Mouse (Mus musculus) thymus, adult 2 months (tissue): ENCODE results near the gene Esrp2.

ENCODE experiments used
- CTCF ChIP-seq: fragments of 200-500 bp; IDR thresholded peaks from 2 replicates; pipeline ENCODE4 v1.5.1; 2012; ENCODE audit warnings: mild to moderate bottlenecking, control low read depth, low read length, moderate library complexity, borderline replicate concordance; ENCODE audit not compliant: control insufficient read depth, poor library complexity, insufficient read depth; ENCODE audit errors: extremely low read depth
- POLR2A ChIP-seq: fragments of 200-500 bp; IDR thresholded peaks from 2 replicates; pipeline ENCODE4 v1.6.1; 2012; ENCODE audit warnings: mild to moderate bottlenecking, low read length, control low read depth, moderate library complexity; ENCODE audit not compliant: control insufficient read depth, poor library complexity, insufficient read depth; ENCODE audit errors: extremely low read depth

GRCm38 (mm10) chr8:106169934-106170480 is 33.2 kb upstream of the Esrp2 start:
- TF ChIP-seq CTCF (no peak), POLR2A (no peak)
